Mouse (Mus musculus) stomach, embryonic 16.5 days (tissue): ENCODE measurements around the gene Slc4a1. TPM values are rescaled to one million over a fixed set of nuclear protein-coding genes. Genes with fewer than 3 reads are reported as not detected.

Experiments
- ATAC-seq: fragments of 200-750 bp; cut with Nextera tagmentation; 2 replicates; pipeline ENCODE4 v1.8.0; 2017; ENCODE audit warnings: moderate number of reproducible peaks, moderate TSS enrichment; ENCODE audit not compliant: insufficient read depth, low FRiP score
- H3K27ac ChIP-seq: fragments of 300-500 bp; sonication (generic); 2 replicates; pipeline ENCODE4 v1.5.1; 2014; ENCODE audit warnings: low read length
- H3K27me3 ChIP-seq: fragments of 300-500 bp; sonication (generic); 2 replicates; pipeline ENCODE4 v1.6.1; 2014; ENCODE audit warnings: low read length, control low read depth, mixed read lengths; ENCODE audit not compliant: control insufficient read depth, insufficient read depth
- H3K36me3 ChIP-seq: fragments of 300-500 bp; sonication (generic); 2 replicates; pipeline ENCODE4 v1.6.1; 2014; ENCODE audit warnings: low read length; ENCODE audit not compliant: control insufficient read depth, insufficient read depth
- H3K4me1 ChIP-seq: fragments of 300-500 bp; sonication (generic); 2 replicates; pipeline ENCODE4 v1.6.1; 2014; ENCODE audit warnings: low read length, control low read depth, mixed read lengths; ENCODE audit not compliant: control insufficient read depth, insufficient read depth
- H3K4me2 ChIP-seq: fragments of 300-500 bp; sonication (generic); 2 replicates; pipeline ENCODE4 v1.6.1; 2014; ENCODE audit warnings: low read depth, low read length, mixed read lengths
- H3K4me3 ChIP-seq: fragments of 300-500 bp; sonication (generic); replicated peaks from 2 replicates; pipeline ENCODE4 v1.5.1; 2014; ENCODE audit warnings: mild to moderate bottlenecking, low read length
- H3K9ac ChIP-seq: fragments of 300-500 bp; sonication (generic); 2 replicates; pipeline ENCODE4 v1.6.1; 2014; ENCODE audit warnings: low read length
- H3K9me3 ChIP-seq: fragments of 300-500 bp; sonication (generic); replicated peaks from 2 replicates; pipeline ENCODE4 v1.6.1; 2016; ENCODE audit warnings: low read length, control low read depth; ENCODE audit not compliant: control insufficient read depth
- WGBS: fragments of 180-500 bp; shearing (Covaris S2); extraction: QIAGEN DNeasy Blood & Tissue Kit; methylation state at CpG from one replicate; pipeline ENCODE4 v1.1.7; 2014; 5-methylcytosine and 5-hydroxymethylcytosine counted together
- polyA plus RNA-seq: library from polyadenylated mRNA; unstranded; fragments of >200 nt; fragmentation: Nextera tagmentation; extraction: Ambion mirVana; gene quantifications from 2 replicates; pipeline ENCODE4 v1.2.1, GENCODE M21; 2015

The Slc4a1 gene
- polyA plus RNA-seq, 1 experiment from 2014 or later = 47.2 TPM

- Histone ChIP-seq H3K9me3 (no peaks in the 10 kb centered on the region), H3K27ac (no peak overlapping the region), H3K27me3 (no peaks in the 10 kb centered on the region), H3K4me3 (no peak overlapping the region), H3K9ac (no peak overlapping the region), H3K36me3 (no peaks in the 10 kb centered on the region), H3K4me1 (no peaks in the 10 kb centered on the region), H3K4me2 (no peak overlapping the region)
- no peak for ATAC-seq
Observed at GRCm38 (mm10) chr11:102329518-102329917, 36.5 kb downstream of the Slc4a1 start.

GRCm38 (mm10) chr11:102327839-102328238, 38.2 kb downstream of the Slc4a1 start:
- no peaks in the 10 kb centered on the region for H3K4me1 ChIP-seq
- no peak overlapping the region for H3K4me2 ChIP-seq
- WGBS = 72% methylated on average over 7 of the region's 7 CpGs
- no peak for ATAC-seq
- H3K27me3 ChIP-seq = no peaks in the 10 kb centered on the region
- H3K27ac ChIP-seq = no peak overlapping the region
- no peaks in the 10 kb centered on the region for H3K9me3 ChIP-seq
- H3K9ac ChIP-seq = no peak overlapping the region
- no peaks in the 10 kb centered on the region for H3K36me3 ChIP-seq
- H3K4me3 ChIP-seq = no peak overlapping the region

GRCm38 (mm10) chr11:102327250-102327649, 38.8 kb downstream of the Slc4a1 start:
- Histone ChIP-seq H3K4me1 (no peaks in the 10 kb centered on the region), H3K4me3 (no peak overlapping the region), H3K4me2 (no peak overlapping the region), H3K9me3 (no peaks in the 10 kb centered on the region), H3K9ac (no peak overlapping the region), H3K27ac (no peak overlapping the region), H3K27me3 (no peaks in the 10 kb centered on the region), H3K36me3 (no peaks in the 10 kb centered on the region)
- 51% methylated on average over 5 of the region's 5 CpGs for WGBS
- ATAC-seq = no peak

- no peaks in the 10 kb centered on the region for H3K27me3 ChIP-seq
- no peak overlapping the region for H3K4me3 ChIP-seq
- H3K4me1 ChIP-seq = peaks cover 9% of the 10 kb centered on the region
- WGBS = 69% methylated on average over 1 of the region's 1 CpGs
- H3K36me3 ChIP-seq = no peaks in the 10 kb centered on the region
- H3K9me3 ChIP-seq = no peaks in the 10 kb centered on the region
- H3K27ac ChIP-seq = no peak overlapping the region
- no peak overlapping the region for H3K9ac ChIP-seq
- no peak for ATAC-seq
- no peak overlapping the region for H3K4me2 ChIP-seq
Observed at GRCm38 (mm10) chr11:102323516-102323915, 42.5 kb downstream of the Slc4a1 start.

- H3K27me3 ChIP-seq = no peaks in the 10 kb centered on the region
- H3K4me3 ChIP-seq = no peak overlapping the region
- ATAC-seq = no peak
- H3K27ac ChIP-seq = no peak overlapping the region
- no peak overlapping the region for H3K9ac ChIP-seq
- H3K36me3 ChIP-seq = no peaks in the 10 kb centered on the region
- H3K9me3 ChIP-seq = no peaks in the 10 kb centered on the region
- peaks cover 9% of the 10 kb centered on the region for H3K4me1 ChIP-seq
- H3K4me2 ChIP-seq = no peak overlapping the region
- WGBS = 74% methylated on average over 6 of the region's 6 CpGs
Observed at GRCm38 (mm10) chr11:102321931-102322330, 44.1 kb downstream of the Slc4a1 start.

GRCm38 (mm10) chr11:102320686-102321005, 45.4 kb downstream of the Slc4a1 start:
- peak overlapping the region; percentile 100 for H3K9ac ChIP-seq
- H3K27ac ChIP-seq = peak overlapping the region; percentile 99
- no peak for ATAC-seq
- H3K4me1 ChIP-seq = peaks cover 17% of the 10 kb centered on the region
- H3K4me3 ChIP-seq = peak overlapping the region; percentile 98
- H3K4me2 ChIP-seq = peak overlapping the region; percentile 78
- no peaks in the 10 kb centered on the region for H3K9me3 ChIP-seq
- no peaks in the 10 kb centered on the region for H3K27me3 ChIP-seq
- 11% methylated on average over 10 of the region's 10 CpGs for WGBS
- H3K36me3 ChIP-seq = no peaks in the 10 kb centered on the region

- peak overlapping the region; percentile 100 for H3K9ac ChIP-seq
- no peaks in the 10 kb centered on the region for H3K9me3 ChIP-seq
- H3K4me3 ChIP-seq = peak overlapping the region; percentile 98
- no peaks in the 10 kb centered on the region for H3K27me3 ChIP-seq
- peaks cover 22% of the 10 kb centered on the region for H3K4me1 ChIP-seq
- no peaks in the 10 kb centered on the region for H3K36me3 ChIP-seq
- peak; percentile 16; the same call in 1 of the 2 replicates for ATAC-seq
- under 1% methylated on average over 38 of the region's 38 CpGs for WGBS
- peak overlapping the region; percentile 78 for H3K4me2 ChIP-seq
- H3K27ac ChIP-seq = peak overlapping the region; percentile 99
Observed at GRCm38 (mm10) chr11:102319941-102320685, 45.9 kb downstream of the Slc4a1 start.

GRCm38 (mm10) chr11:102319410-102319792, 46.6 kb downstream of the Slc4a1 start, which contains the start of gene Ubtf:
Gene Ubtf (minus strand): TSS chr11:102319742.
- under 1% methylated on average over 25 of the region's 25 CpGs for WGBS

GRCm38 (mm10) chr11:102318576-102319409, 47.2 kb downstream of the Slc4a1 start:
- Histone ChIP-seq H3K4me3 (peak overlapping the region; percentile 98), H3K4me1 (peaks cover 23% of the 10 kb centered on the region), H3K36me3 (peaks cover 10% of the 10 kb centered on the region), H3K9ac (peak overlapping the region; percentile 100), H3K4me2 (peak overlapping the region; percentile 78), H3K9me3 (no peaks in the 10 kb centered on the region), H3K27me3 (no peaks in the 10 kb centered on the region), H3K27ac (peak overlapping the region; percentile 99)
- under 1% methylated on average over 84 of the region's 84 CpGs for WGBS
- ATAC-seq = peak; percentile 16; the same call in 1 of the 2 replicates

More at GRCm38 (mm10) chr11:102319410-102319792, 46.6 kb downstream of the Slc4a1 start, which contains the start of gene Ubtf:
- H3K27me3 ChIP-seq = no peaks in the 10 kb centered on the region
- H3K4me1 ChIP-seq = peaks cover 23% of the 10 kb centered on the region
- peak within 1 kb of the TSS; percentile 99 for H3K27ac ChIP-seq
- H3K36me3 ChIP-seq = 0 out of 2 replicates have a peak, but pooled peaks cover 4% of the 10 kb centered on the region
- peak within 1 kb of the TSS; percentile 98 for H3K4me3 ChIP-seq
- H3K9me3 ChIP-seq = no peaks in the 10 kb centered on the region
- ATAC-seq = peak; percentile 2; the same call in 1 of the 2 replicates
- peak within 1 kb of the TSS; percentile 100 for H3K9ac ChIP-seq
- peak within 1 kb of the TSS; percentile 78 for H3K4me2 ChIP-seq
